ENCODE assay signal across 8 mouse cellular contexts in the genomic region with DNA sequence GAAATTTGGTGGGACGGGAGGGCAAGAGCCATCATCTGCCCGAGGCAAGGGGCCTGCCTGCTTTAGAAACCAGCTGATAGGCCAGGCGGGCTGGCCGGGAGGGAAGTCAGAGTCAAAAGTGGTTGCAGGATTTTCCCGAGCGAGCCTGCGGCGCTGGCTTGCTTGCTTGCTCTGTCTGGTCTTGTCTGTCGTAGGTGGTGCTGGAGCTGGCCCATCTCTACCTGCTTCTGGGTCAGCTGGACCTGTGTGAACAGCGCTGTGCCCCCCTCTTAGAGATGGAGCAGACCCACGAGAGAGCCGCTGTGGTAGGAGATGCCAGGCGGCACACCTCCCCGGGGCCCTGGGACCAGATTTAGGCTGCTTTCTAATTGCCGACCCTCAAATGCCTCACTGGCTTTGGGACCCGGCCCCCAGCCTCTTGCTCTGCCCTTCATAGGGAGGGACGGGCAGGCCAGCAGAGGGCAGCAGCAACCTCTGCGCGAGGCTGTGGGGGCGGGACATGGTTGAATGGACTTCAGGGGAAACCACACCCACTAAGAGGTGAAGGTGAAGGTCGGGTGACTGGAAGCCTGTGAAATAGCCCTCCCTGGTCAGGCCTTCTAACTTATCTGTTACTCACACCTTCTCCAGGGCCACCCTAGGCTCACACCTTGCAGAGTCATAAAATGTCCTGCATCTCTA. TPM values are rescaled to one million over a fixed set of nuclear protein-coding genes. Genes with fewer than 3 reads are reported as not detected.
DNase-seq lines count a peak whose midpoint lies in the region; ATAC-seq and TF ChIP-seq lines count a peak whose summit lies in the region.

No protein-coding gene starts in this region.

- no peaks in the 10 kb centered on the region for H3K36me3 ChIP-seq in hindbrain, embryonic 16.5 days (ENCODE audit: control insufficient read depth, insufficient read depth, low read length)
- no peaks in the 10 kb centered on the region for H3K36me3 ChIP-seq in liver, embryonic 13.5 days
- H3K36me3 ChIP-seq in neural tube, embryonic 14.5 days (ENCODE audit: control insufficient read depth, insufficient read depth, low read length), result no peaks in the 10 kb centered on the region

- no peaks in the 10 kb centered on the region for H3K9me3 ChIP-seq in hindbrain, embryonic 16.5 days (ENCODE audit: control insufficient read depth, low read length)
- H3K9me3 ChIP-seq in liver, embryonic 13.5 days (replicated peaks), result no peaks in the 10 kb centered on the region
- H3K9me3 ChIP-seq in neural tube, embryonic 14.5 days (ENCODE audit: control insufficient read depth, low read length), result no peaks in the 10 kb centered on the region

- peak overlapping the region; percentile 31 for H3K4me3 ChIP-seq in gastrocnemius, adult 2 months
- no peak overlapping the region for H3K4me3 ChIP-seq in hindbrain, embryonic 16.5 days (ENCODE audit: low read length)
- peak overlapping the region; percentile 11 for H3K4me3 ChIP-seq in liver, embryonic 13.5 days (replicated peaks)
- no peak overlapping the region for H3K4me3 ChIP-seq in neural tube, embryonic 14.5 days (ENCODE audit: low read depth, low read length)

- no peaks in the 10 kb centered on the region for H3K4me1 ChIP-seq in hindbrain, embryonic 16.5 days (ENCODE audit: control insufficient read depth, insufficient read depth, low read depth, low read length)
- peaks cover 21% of the 10 kb centered on the region for H3K4me1 ChIP-seq in liver, embryonic 13.5 days (replicated peaks)
- no peaks in the 10 kb centered on the region for H3K4me1 ChIP-seq in neural tube, embryonic 14.5 days (ENCODE audit: control insufficient read depth, insufficient read depth, low read length)

- H3K4me2 ChIP-seq in hindbrain, embryonic 16.5 days (ENCODE audit: low read length), result peak overlapping the region; percentile 29
- H3K4me2 ChIP-seq in liver, embryonic 13.5 days, result peak overlapping the region; percentile 34
- no peak overlapping the region for H3K4me2 ChIP-seq in neural tube, embryonic 14.5 days (ENCODE audit: low read depth, low read length)

- peak overlapping the region; percentile 41; the same call in 1 of the 2 replicates for H3K9ac ChIP-seq in hindbrain, embryonic 16.5 days (ENCODE audit: low read depth, low read length)
- H3K9ac ChIP-seq in liver, embryonic 13.5 days, result peak overlapping the region; percentile 15; the same call in 1 of the 2 replicates
- no peak overlapping the region for H3K9ac ChIP-seq in neural tube, embryonic 14.5 days (replicated peaks; ENCODE audit: low read depth, low read length)

- no peak; the same call in 1 of the 2 replicates for ATAC-seq in hindbrain, embryonic 16.5 days
- ATAC-seq in liver, embryonic 13.5 days (ENCODE audit: low read depth), result peak; percentile 78
- ATAC-seq in neural tube, embryonic 14.5 days (ENCODE audit: low read depth), result peak; percentile 11; the same call in 1 of the 2 replicates

- H3K27ac ChIP-seq in gastrocnemius, adult 2 months, result peak overlapping the region; percentile 74
- H3K27ac ChIP-seq in hindbrain, embryonic 16.5 days (ENCODE audit: low read depth, low read length), result no peak overlapping the region
- no peak overlapping the region for H3K27ac ChIP-seq in liver, embryonic 13.5 days
- no peak overlapping the region for H3K27ac ChIP-seq in neural tube, embryonic 14.5 days (ENCODE audit: low read depth, low read length)

- intact Hi-C loops in gastrocnemius, adult 2 months (cut with DNase I), result loop anchor here (1.0 to 2.0 kb wide), 2 partner anchors 48 to 110 kb away; no protein-coding TSS in a partner anchor

- H3K27me3 ChIP-seq in hindbrain, embryonic 16.5 days (replicated peaks; ENCODE audit: control insufficient read depth, insufficient read depth, low read length), result no peaks in the 10 kb centered on the region; the same call in 1 of the 2 replicates
- H3K27me3 ChIP-seq in liver, embryonic 13.5 days, result no peaks in the 10 kb centered on the region
- no peaks in the 10 kb centered on the region for H3K27me3 ChIP-seq in neural tube, embryonic 14.5 days (ENCODE audit: control insufficient read depth, insufficient read depth, low read length)

- TF ChIP-seq CTCF in gastrocnemius, adult 2 months (IDR thresholded peaks at IDR 0.05), result peak; percentile 97; the same call in 1 of the 2 replicates

- WGBS in hindbrain, embryonic 16.5 days, result 19% methylated on average over 20 of the region's 21 CpGs
- WGBS in liver, embryonic 13.5 days (ENCODE audit: insufficient replicate concordance), result 11% methylated on average over 21 of the region's 21 CpGs
- 12% methylated on average over 21 of the region's 21 CpGs for WGBS in neural tube, embryonic 14.5 days

- peak; percentile 43 for DNase-seq in cerebellum, adult 11 months
- no peak for DNase-seq in cerebellum, adult 9-10 months
- peak; percentile 59 for DNase-seq in cerebellum, adult 11-12 months
- peak; percentile 83 for DNase-seq in gastrocnemius, adult 2 months
- DNase-seq in liver, embryonic 13.5 days, result peak; percentile 61
- DNase-seq in urinary bladder, adult 2 months (ENCODE audit: low spot score), result peak; percentile 55

RNA-seq across cellular contexts. Expression of a gene that starts 21.3 kb away (rescaled TPM):
- total RNA-seq in gastrocnemius, adult 2 months (2021), result 10 to 100 TPM in 1 of 2 experiments, 1 to 10 TPM in 1; 5.9 to 12.0 TPM
- polyA plus RNA-seq in hindbrain, embryonic 16.5 days (2015; fragmentation: Nextera tagmentation; extraction: Ambion mirVana), result 1.8 and 2.7 TPM in 2 replicates
- 1.2 and 1.3 TPM in 2 replicates for polyA plus RNA-seq in liver, embryonic 13.5 days (2015; fragmentation: Nextera tagmentation; extraction: Ambion mirVana)
- 0.20 and 0.75 TPM in 2 replicates for polyA plus RNA-seq in neural tube, embryonic 14.5 days (2014; fragmentation: Nextera tagmentation; extraction: Ambion mirVana)
- 15.6 and 26.4 TPM in 2 replicates for polyA plus RNA-seq in urinary bladder, adult 2 months (2012; rRNA removed)

RNA-seq across cellular contexts. Expression of a gene that starts 25.7 kb away (rescaled TPM):
- total RNA-seq in gastrocnemius, adult 2 months (2021), result not detected
- polyA plus RNA-seq in hindbrain, embryonic 16.5 days (2015; fragmentation: Nextera tagmentation; extraction: Ambion mirVana), result 1.1 and 1.4 TPM in 2 replicates
- polyA plus RNA-seq in liver, embryonic 13.5 days (2015; fragmentation: Nextera tagmentation; extraction: Ambion mirVana), result 0.08 and 0.09 TPM in 2 replicates
- polyA plus RNA-seq in neural tube, embryonic 14.5 days (2014; fragmentation: Nextera tagmentation; extraction: Ambion mirVana), result 0.54 and 0.74 TPM in 2 replicates
- 1.2 and 1.4 TPM in 2 replicates for polyA plus RNA-seq in urinary bladder, adult 2 months (2012; rRNA removed)

RNA-seq across cellular contexts. Expression of a gene that starts 25.8 kb away (rescaled TPM):
- total RNA-seq in gastrocnemius, adult 2 months (2021), result 10 to 100 TPM; 20.5 to 21.4 TPM
- 33.1 and 36.0 TPM in 2 replicates for polyA plus RNA-seq in hindbrain, embryonic 16.5 days (2015; fragmentation: Nextera tagmentation; extraction: Ambion mirVana)
- polyA plus RNA-seq in liver, embryonic 13.5 days (2015; fragmentation: Nextera tagmentation; extraction: Ambion mirVana), result 10.4 and 12.6 TPM in 2 replicates
- 20.6 and 23.3 TPM in 2 replicates for polyA plus RNA-seq in neural tube, embryonic 14.5 days (2014; fragmentation: Nextera tagmentation; extraction: Ambion mirVana)
- 27.6 and 30.6 TPM in 2 replicates for polyA plus RNA-seq in urinary bladder, adult 2 months (2012; rRNA removed)

Comparison
In these comparisons a context has a peak if more than half of its experiments do, and no peak if none do; other contexts are left out.
1. H3K4me3 ChIP-seq: peak in gastrocnemius, adult 2 months (single experiment) and liver, embryonic 13.5 days (single experiment); none in hindbrain, embryonic 16.5 days (single experiment) and neural tube, embryonic 14.5 days (single experiment).